In genomic region chr3:79203178-79203577, GRCm38 (mm10) we compare ENCODE assay signal across 9 mouse cellular contexts.
A peak's percentile ranks its signal among the peaks of the same experiment; 100 is the strongest.
DNase-seq lines count a peak whose midpoint lies in the region; ATAC-seq and TF ChIP-seq lines count a peak whose summit lies in the region.
"Had no signal": no experiment of that assay in that cellular context is flagged by ENCODE, and none has a peak within 500 bp of the region (broad histone marks: within the 10 kb centered on the region; RNA-seq: fewer than 3 reads in every experiment).

No protein-coding gene starts in this region.

- no peaks in the 10 kb centered on the region for H3K27me3 ChIP-seq in forebrain, postnatal 0 days (ENCODE audit: insufficient read depth, low read length)
- no peaks in the 10 kb centered on the region for H3K27me3 ChIP-seq in intestine, postnatal 0 days (replicated peaks; ENCODE audit: control insufficient read depth, insufficient read depth, low read length)
- H3K27me3 ChIP-seq in liver, embryonic 16.5 days (ENCODE audit: control insufficient read depth, insufficient read depth, low read depth, low read length), result no peaks in the 10 kb centered on the region
- H3K27me3 ChIP-seq: neural tube, embryonic 13.5 days had no signal

- 27% methylated on average over 3 of the region's 3 CpGs for WGBS in forebrain, postnatal 0 days
- 12% methylated on average over 3 of the region's 3 CpGs for WGBS in intestine, postnatal 0 days
- 33% methylated on average over 3 of the region's 3 CpGs for WGBS in liver, embryonic 16.5 days (ENCODE audit: insufficient replicate concordance)

- no peak for ATAC-seq in forebrain, postnatal 0 days
- ATAC-seq in intestine, postnatal 0 days, result no peak
- ATAC-seq in liver, embryonic 16.5 days (ENCODE audit: low read depth), result peak; percentile 41; the same call in 1 of the 2 replicates

- no peak overlapping the region for H3K9ac ChIP-seq in forebrain, postnatal 0 days
- H3K9ac ChIP-seq in intestine, postnatal 0 days (ENCODE audit: low read depth, low read length), result no peak overlapping the region
- H3K9ac ChIP-seq in liver, embryonic 16.5 days (ENCODE audit: low read depth, low read length), result no peak overlapping the region
- H3K9ac ChIP-seq: neural tube, embryonic 13.5 days had no signal

- peak overlapping the region; percentile 80 for H3K27ac ChIP-seq in left cerebral cortex, adult 2 months
- no peak overlapping the region for H3K27ac ChIP-seq in forebrain, postnatal 0 days (ENCODE audit: low read depth, low read length)
- H3K27ac ChIP-seq in intestine, postnatal 0 days (ENCODE audit: low read depth, low read length), result peak overlapping the region; percentile 35; the same call in 1 of the 2 replicates
- no peak overlapping the region for H3K27ac ChIP-seq in liver, embryonic 16.5 days (ENCODE audit: low read length)
- H3K27ac ChIP-seq: neural tube, embryonic 13.5 days had no signal

- DNase-seq in left cerebral cortex, adult 2 months (ENCODE audit: extremely low spot score in 1 of 2, low spot score in 2 of 2), result peak in 1 of 2 experiments; percentile 45
- DNase-seq in left cerebral cortex, adult 11 months (ENCODE audit: low spot score), result no peak
- DNase-seq in R1 (ENCODE audit: low read depth, low spot score), result peak; percentile 57
- peak; percentile 61 for DNase-seq in forebrain, postnatal 0 days
- no peak for DNase-seq in frontal cortex, postnatal 25 days (ENCODE audit: low spot score in 2 of 2)
- no peak for DNase-seq in thymus, postnatal 14 days

- H3K9me3 ChIP-seq in forebrain, postnatal 0 days (ENCODE audit: low read length), result no peaks in the 10 kb centered on the region
- H3K9me3 ChIP-seq in intestine, postnatal 0 days (ENCODE audit: control insufficient read depth), result no peaks in the 10 kb centered on the region
- no peaks in the 10 kb centered on the region for H3K9me3 ChIP-seq in liver, embryonic 16.5 days (replicated peaks; ENCODE audit: control insufficient read depth, low read length)
- H3K9me3 ChIP-seq: neural tube, embryonic 13.5 days had no signal

- no peak overlapping the region for H3K4me3 ChIP-seq in left cerebral cortex, adult 2 months
- H3K4me3 ChIP-seq in forebrain, postnatal 0 days (ENCODE audit: low read depth, low read length), result no peak overlapping the region
- H3K4me3 ChIP-seq in intestine, postnatal 0 days (ENCODE audit: low read depth, low read length), result no peak overlapping the region
- H3K4me3 ChIP-seq in liver, embryonic 16.5 days (ENCODE audit: low read depth, low read length), result no peak overlapping the region
- H3K4me3 ChIP-seq: neural tube, embryonic 13.5 days had no signal

- H3K4me1 ChIP-seq in forebrain, postnatal 0 days (ENCODE audit: insufficient read depth), result peaks cover 5% of the 10 kb centered on the region; the same call in 1 of the 2 replicates
- H3K4me1 ChIP-seq in intestine, postnatal 0 days (replicated peaks; ENCODE audit: control insufficient read depth, insufficient read depth, low read length), result peaks cover 19% of the 10 kb centered on the region
- H3K4me1 ChIP-seq in liver, embryonic 16.5 days (ENCODE audit: control insufficient read depth, low read depth, low read length), result peaks cover 7% of the 10 kb centered on the region

- intact Hi-C loops in left cerebral cortex, adult 2 months (cut with DNase I), result loop anchor here (2.0 to 5.0 kb wide), 4 partner anchors 16 to 364 kb away; partner anchors contain the start of genes Fnip2 and Rapgef2

- H3K36me3 ChIP-seq in forebrain, postnatal 0 days (ENCODE audit: insufficient read depth), result no peaks in the 10 kb centered on the region
- H3K36me3 ChIP-seq in intestine, postnatal 0 days (ENCODE audit: control insufficient read depth, insufficient read depth), result no peaks in the 10 kb centered on the region
- H3K36me3 ChIP-seq in liver, embryonic 16.5 days (ENCODE audit: control insufficient read depth, insufficient read depth), result no peaks in the 10 kb centered on the region
- H3K36me3 ChIP-seq: neural tube, embryonic 13.5 days had no signal

- no peak for TF ChIP-seq CTCF in left cerebral cortex, adult 2 months (IDR thresholded peaks at IDR 0.05)
- no peak for TF ChIP-seq CTCF in forebrain, postnatal 0 days (IDR thresholded peaks at IDR 0.05; ENCODE audit: low read depth)
- no peak for TF ChIP-seq CTCF in intestine, postnatal 0 days (IDR thresholded peaks at IDR 0.05; ENCODE audit: low read depth)

- H3K4me2 ChIP-seq in forebrain, postnatal 0 days (ENCODE audit: low read depth), result no peak overlapping the region
- H3K4me2 ChIP-seq in intestine, postnatal 0 days (replicated peaks; ENCODE audit: low read depth), result no peak overlapping the region
- no peak overlapping the region for H3K4me2 ChIP-seq in liver, embryonic 16.5 days (ENCODE audit: low read depth, low read length)
- H3K4me2 ChIP-seq: neural tube, embryonic 13.5 days had no signal

Comparison
In these comparisons a context has a peak if more than half of its experiments do, and no peak if none do; other contexts are left out.
1. DNase-seq: peak in R1 (single experiment) and forebrain, postnatal 0 days (single experiment); none in left cerebral cortex, adult 11 months (single experiment), frontal cortex, postnatal 25 days (0 of 2) and thymus, postnatal 14 days (single experiment).
2. H3K27ac ChIP-seq: peak in left cerebral cortex, adult 2 months (single experiment) and intestine, postnatal 0 days (single experiment); none in forebrain, postnatal 0 days (single experiment) and liver, embryonic 16.5 days (single experiment).